In genomic region chr8:46470792-46471781, GRCm38 (mm10) we compare ENCODE assay signal across 8 mouse cellular contexts. TPM values are rescaled to one million over a fixed set of nuclear protein-coding genes. Genes with fewer than 3 reads are reported as not detected.
DNase-seq lines count a peak whose midpoint lies in the region; ATAC-seq and TF ChIP-seq lines count a peak whose summit lies in the region.

Gene Acsl1 (plus strand): TSS chr8:46471037.

- H3K4me1 ChIP-seq in embryonic facial prominence, embryonic 12.5 days, result peaks cover 4% of the 10 kb centered on the region; the same call in 1 of the 2 replicates
- H3K4me1 ChIP-seq in kidney, adult 2 months (ENCODE audit: control insufficient read depth, insufficient read depth, low read length), result peaks cover 4% of the 10 kb centered on the region; the same call in 1 of the 2 replicates
- no peaks in the 10 kb centered on the region; the same call in 1 of the 2 replicates for H3K4me1 ChIP-seq in limb, embryonic 12.5 days (replicated peaks)
- peaks cover 10% of the 10 kb centered on the region for H3K4me1 ChIP-seq in midbrain, embryonic 15.5 days

- H3K4me2 ChIP-seq in embryonic facial prominence, embryonic 12.5 days (replicated peaks), result peak within 1 kb of the TSS; percentile 85
- H3K4me2 ChIP-seq in limb, embryonic 12.5 days, result peak within 1 kb of the TSS; percentile 94
- peak within 1 kb of the TSS; percentile 73 for H3K4me2 ChIP-seq in midbrain, embryonic 15.5 days

- H3K9ac ChIP-seq in embryonic facial prominence, embryonic 12.5 days, result peak within 1 kb of the TSS; percentile 72
- H3K9ac ChIP-seq in limb, embryonic 12.5 days (replicated peaks), result peak within 1 kb of the TSS; percentile 79
- peak within 1 kb of the TSS; percentile 73 for H3K9ac ChIP-seq in midbrain, embryonic 15.5 days

- DNase-seq in 3134 (ENCODE audit: extremely low read depth, insufficient read length, low spot score), result peak; percentile 99
- DNase-seq in adrenal gland, postnatal 25 days, result peak; percentile 99
- DNase-seq in heart, adult 18-20 months, result peak; percentile 99 to 100
- peak; percentile 100 for DNase-seq in kidney, adult 2 months
- DNase-seq in spleen, postnatal 14 days (ENCODE audit: low spot score in 2 of 2), result peak; percentile 100

- no peak for TF ChIP-seq CTCF in kidney, adult 2 months (conservative IDR thresholded peaks at IDR 0.05; ENCODE audit: insufficient read depth, insufficient read length, low read depth, low read length)

- peak within 1 kb of the TSS; percentile 74 for H3K4me3 ChIP-seq in embryonic facial prominence, embryonic 12.5 days
- H3K4me3 ChIP-seq in kidney, adult 2 months (ENCODE audit: insufficient read depth, low read depth, low read length), result peak within 1 kb of the TSS; percentile 96
- peak within 1 kb of the TSS; percentile 81 for H3K4me3 ChIP-seq in limb, embryonic 12.5 days (replicated peaks)
- H3K4me3 ChIP-seq in midbrain, embryonic 15.5 days, result peak within 1 kb of the TSS; percentile 88

- peak; percentile 94 for ATAC-seq in embryonic facial prominence, embryonic 12.5 days (ENCODE audit: insufficient number of reproducible peaks, insufficient read depth, low FRiP score, low TSS enrichment)
- ATAC-seq in limb, embryonic 12.5 days (ENCODE audit: insufficient number of reproducible peaks, insufficient read depth, low FRiP score, low TSS enrichment, low read depth), result peak; percentile 96
- ATAC-seq in midbrain, embryonic 15.5 days (replicated peaks), result peak; percentile 94

- WGBS in embryonic facial prominence, embryonic 12.5 days, result under 1% methylated on average over 92 of the region's 106 CpGs
- under 1% methylated on average over 100 of the region's 106 CpGs for WGBS in kidney, adult 2 months
- WGBS in limb, embryonic 12.5 days, result under 1% methylated on average over 100 of the region's 106 CpGs
- under 1% methylated on average over 101 of the region's 106 CpGs for WGBS in midbrain, embryonic 15.5 days

- TF ChIP-seq POLR2A in kidney, adult 2 months (IDR thresholded peaks at IDR 0.05; ENCODE audit: low read depth, low read length), result peak; percentile 72

- H3K27ac ChIP-seq in embryonic facial prominence, embryonic 12.5 days, result peak within 1 kb of the TSS; percentile 47
- H3K27ac ChIP-seq in kidney, adult 2 months (ENCODE audit: insufficient read depth, low read depth, low read length), result peak within 1 kb of the TSS; percentile 63
- peak within 1 kb of the TSS; percentile 74 for H3K27ac ChIP-seq in limb, embryonic 12.5 days
- H3K27ac ChIP-seq in midbrain, embryonic 15.5 days, result peak within 1 kb of the TSS; percentile 85

- no peaks in the 10 kb centered on the region for H3K36me3 ChIP-seq in embryonic facial prominence, embryonic 12.5 days
- H3K36me3 ChIP-seq in kidney, adult 2 months (ENCODE audit: control insufficient read depth, insufficient read depth, low read length), result no peaks in the 10 kb centered on the region
- no peaks in the 10 kb centered on the region for H3K36me3 ChIP-seq in limb, embryonic 12.5 days
- H3K36me3 ChIP-seq in midbrain, embryonic 15.5 days (replicated peaks), result no peaks in the 10 kb centered on the region

- no peaks in the 10 kb centered on the region for H3K9me3 ChIP-seq in embryonic facial prominence, embryonic 12.5 days
- H3K9me3 ChIP-seq in limb, embryonic 12.5 days, result no peaks in the 10 kb centered on the region
- no peaks in the 10 kb centered on the region for H3K9me3 ChIP-seq in midbrain, embryonic 15.5 days

- 0 out of 2 replicates have a peak, but pooled peaks cover 4% of the 10 kb centered on the region for H3K27me3 ChIP-seq in embryonic facial prominence, embryonic 12.5 days
- no peaks in the 10 kb centered on the region for H3K27me3 ChIP-seq in kidney, adult 2 months (replicated peaks; ENCODE audit: control insufficient read depth, insufficient read depth, low read length)
- H3K27me3 ChIP-seq in limb, embryonic 12.5 days, result peaks cover 4% of the 10 kb centered on the region; the same call in 1 of the 2 replicates
- no peaks in the 10 kb centered on the region for H3K27me3 ChIP-seq in midbrain, embryonic 15.5 days (replicated peaks)

RNA-seq across cellular contexts. Expression of gene Acsl1, which starts in this region (rescaled TPM):
- total RNA-seq in adrenal gland, postnatal 25 days (2021), result 295 and 361 TPM in 2 replicates
- 12.2 and 12.5 TPM in 2 replicates for polyA plus RNA-seq in embryonic facial prominence, embryonic 12.5 days (2016; fragmentation: Nextera tagmentation; extraction: Ambion mirVana)
- total RNA-seq in heart, adult 18-20 months (2021), result 100 to 1,000 TPM; 940 to 953 TPM
- polyA plus RNA-seq in kidney, adult 2 months (2012; rRNA removed), result 206 and 212 TPM in 2 replicates
- 8.4 and 8.9 TPM in 2 replicates for polyA plus RNA-seq in limb, embryonic 12.5 days (2016; fragmentation: Nextera tagmentation; extraction: Ambion mirVana)
- 17.2 and 18.8 TPM in 2 replicates for polyA plus RNA-seq in midbrain, embryonic 15.5 days (2015; fragmentation: Nextera tagmentation; extraction: Ambion mirVana)

Comparison
In these comparisons a context has a peak if more than half of its experiments do, and no peak if none do; other contexts are left out.
1. Peak in every context shown above with its lines: DNase-seq, ATAC-seq, H3K4me3 ChIP-seq and H3K27ac ChIP-seq.
2. RNA of gene Acsl1 (polyA plus RNA-seq): 206 to 212 TPM in kidney, adult 2 months; 17.2 to 18.8 TPM in midbrain, embryonic 15.5 days, 12.2 to 12.5 TPM in embryonic facial prominence, embryonic 12.5 days and 8.4 to 8.9 TPM in limb, embryonic 12.5 days; every median in the first group is over 10 times any median in the second.